Mouse (Mus musculus): ENCODE measurements around the gene Srsf3. TPM values are rescaled to one million over a fixed set of nuclear protein-coding genes. Genes with fewer than 3 reads are reported as not detected.
A peak's percentile ranks its signal among the peaks of the same experiment; 100 is the strongest.

The Srsf3 gene
- polyA plus RNA-seq, 1 experiment = 103 TPM

DNA sequence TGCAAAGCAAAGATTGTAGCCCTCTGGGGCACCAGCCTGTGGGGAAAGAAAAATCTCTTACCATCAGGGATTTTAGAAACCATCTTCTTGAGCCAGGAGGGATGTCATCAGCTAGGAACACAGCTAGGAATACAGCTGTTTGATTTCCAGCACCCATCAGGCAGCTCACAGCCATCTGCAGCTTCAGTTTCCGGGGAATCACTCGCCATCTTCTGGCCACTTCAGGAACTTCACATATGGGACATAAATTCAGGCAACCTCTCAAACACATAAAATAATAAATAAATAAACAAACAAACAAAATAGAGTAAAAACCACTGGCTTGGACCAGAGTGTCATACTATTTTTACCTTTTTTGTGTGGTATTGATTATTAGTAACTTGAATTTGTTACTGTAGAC lies 16.8 kb upstream of the Srsf3 start:
- Histone ChIP-seq H3K4me3 (replicated peaks) (no peak overlapping the region), H3K4me1 (peaks cover 41% of the 10 kb centered on the region), H3K27me3 (replicated peaks) (no peaks in the 10 kb centered on the region), H3K36me3 (replicated peaks; ENCODE audit: low read length) (no peaks in the 10 kb centered on the region), H3K9me3 (no peaks in the 10 kb centered on the region)
- TF ChIP-seq GATA1 (IDR thresholded peaks at IDR 0.05; ENCODE audit: borderline replicate concordance, low read length) (no peak), FLI1 (IDR thresholded peaks at IDR 0.05; ENCODE audit: low read length) (no peak)

DNA sequence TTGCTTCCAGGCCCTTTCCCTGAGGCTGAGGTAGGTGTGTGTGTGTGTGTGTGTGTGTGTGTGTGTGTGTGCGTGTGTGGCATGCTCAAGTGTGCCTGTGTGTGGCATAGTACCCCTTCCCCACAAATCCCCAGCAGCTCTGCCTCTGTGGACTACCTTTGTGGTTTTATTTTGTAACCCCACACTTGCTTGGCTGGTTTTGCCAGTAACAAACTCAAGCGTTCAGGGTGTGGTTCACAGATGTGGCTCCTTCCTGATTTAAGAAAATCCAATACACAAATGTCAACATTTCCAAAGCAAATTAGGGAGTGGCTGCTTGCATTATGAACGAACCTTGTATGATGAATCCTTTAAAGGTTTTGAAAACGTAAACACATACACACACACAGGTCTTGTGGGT lies 15.7 kb upstream of the Srsf3 start:
- Histone ChIP-seq H3K4me3 (replicated peaks) (no peak overlapping the region), H3K27me3 (replicated peaks) (no peaks in the 10 kb centered on the region), H3K36me3 (replicated peaks; ENCODE audit: low read length) (no peaks in the 10 kb centered on the region), H3K4me1 (peaks cover 52% of the 10 kb centered on the region), H3K9me3 (no peaks in the 10 kb centered on the region)
- TF ChIP-seq FLI1 (IDR thresholded peaks at IDR 0.05; ENCODE audit: low read length) (no peak), GATA1 (IDR thresholded peaks at IDR 0.05; ENCODE audit: borderline replicate concordance, low read length) (no peak)

- Histone ChIP-seq H3K9me3 (no peaks in the 10 kb centered on the region), H3K36me3 (replicated peaks; ENCODE audit: low read length) (no peaks in the 10 kb centered on the region), H3K27me3 (replicated peaks) (no peaks in the 10 kb centered on the region), H3K4me1 (peaks cover 64% of the 10 kb centered on the region), H3K4me3 (replicated peaks) (no peak overlapping the region)
- TF ChIP-seq GATA1 (IDR thresholded peaks at IDR 0.05; ENCODE audit: borderline replicate concordance, low read length) (no peak), FLI1 (IDR thresholded peaks at IDR 0.05; ENCODE audit: low read length) (no peak)
Observed at GRCm38 (mm10) chr17:29018292-29018984, 14.0 kb upstream of the Srsf3 start.

GRCm38 (mm10) chr17:29019391-29019790 lies 13.0 kb upstream of the Srsf3 start:
- TF ChIP-seq FLI1 (IDR thresholded peaks at IDR 0.05; ENCODE audit: low read length) (no peak), GATA1 (IDR thresholded peaks at IDR 0.05; ENCODE audit: borderline replicate concordance, low read length) (no peak)
- Histone ChIP-seq H3K27me3 (replicated peaks) (no peaks in the 10 kb centered on the region), H3K4me1 (peaks cover 64% of the 10 kb centered on the region), H3K4me3 (replicated peaks) (no peak overlapping the region), H3K36me3 (replicated peaks; ENCODE audit: low read length) (no peaks in the 10 kb centered on the region), H3K9me3 (no peaks in the 10 kb centered on the region)

DNA sequence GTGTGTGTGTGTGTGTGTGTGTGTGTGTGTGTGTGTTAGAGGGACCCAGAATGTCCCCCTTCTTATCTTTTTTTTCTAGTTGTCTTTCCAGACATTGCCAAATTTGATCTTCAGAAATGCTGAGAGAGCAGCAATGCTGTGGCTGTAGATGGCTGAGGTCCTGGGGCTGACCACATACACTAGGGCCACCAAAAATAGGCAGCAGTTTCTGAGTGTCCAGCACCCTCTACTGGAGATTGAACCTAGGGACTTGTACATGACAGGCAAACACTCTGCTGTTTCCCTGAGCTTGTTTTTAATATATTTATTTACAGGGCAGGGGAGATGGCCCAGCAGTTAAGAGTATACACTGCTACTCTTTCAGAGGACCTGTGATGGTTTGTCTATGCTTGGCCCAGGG lies 12.0 kb upstream of the Srsf3 start:
- H3K9me3 ChIP-seq = no peaks in the 10 kb centered on the region
- H3K4me1 ChIP-seq = peaks cover 68% of the 10 kb centered on the region
- no peak for TF ChIP-seq GATA1 (IDR thresholded peaks at IDR 0.05; ENCODE audit: borderline replicate concordance, low read length)
- TF ChIP-seq FLI1 (IDR thresholded peaks at IDR 0.05; ENCODE audit: low read length) = no peak
- H3K27me3 ChIP-seq (replicated peaks) = no peaks in the 10 kb centered on the region
- no peak overlapping the region for H3K4me3 ChIP-seq (replicated peaks)
- no peaks in the 10 kb centered on the region for H3K36me3 ChIP-seq (replicated peaks; ENCODE audit: low read length)

- TF ChIP-seq FLI1 (IDR thresholded peaks at IDR 0.05; ENCODE audit: low read length) (no peak), GATA1 (IDR thresholded peaks at IDR 0.05; ENCODE audit: borderline replicate concordance, low read length) (no peak)
Observed at GRCm38 (mm10) chr17:29022230-29022819, 10.1 kb upstream of the Srsf3 start.

GRCm38 (mm10) chr17:29023346-29023745 lies 9.1 kb upstream of the Srsf3 start:
- H3K9me3 ChIP-seq = no peaks in the 10 kb centered on the region
- TF ChIP-seq GATA1 (IDR thresholded peaks at IDR 0.05; ENCODE audit: borderline replicate concordance, low read length) (no peak), FLI1 (IDR thresholded peaks at IDR 0.05; ENCODE audit: low read length) (no peak)
- no peak overlapping the region for H3K4me3 ChIP-seq (replicated peaks)
- peaks cover 81% of the 10 kb centered on the region for H3K4me1 ChIP-seq
- H3K27me3 ChIP-seq (replicated peaks) = no peaks in the 10 kb centered on the region
- no peaks in the 10 kb centered on the region for H3K36me3 ChIP-seq (replicated peaks; ENCODE audit: low read length)

More at GRCm38 (mm10) chr17:29022230-29022819, 10.1 kb upstream of the Srsf3 start:
- peak overlapping the region; percentile 77 for H3K4me3 ChIP-seq (replicated peaks)
- H3K4me1 ChIP-seq = peaks cover 79% of the 10 kb centered on the region
- H3K27me3 ChIP-seq (replicated peaks) = no peaks in the 10 kb centered on the region
- H3K9me3 ChIP-seq = no peaks in the 10 kb centered on the region
- no peaks in the 10 kb centered on the region for H3K36me3 ChIP-seq (replicated peaks; ENCODE audit: low read length)

GRCm38 (mm10) chr17:29024047-29024892 lies 8.2 kb upstream of the Srsf3 start:
- no peak for TF ChIP-seq GATA1 (IDR thresholded peaks at IDR 0.05; ENCODE audit: borderline replicate concordance, low read length)
- TF ChIP-seq FLI1 (IDR thresholded peaks at IDR 0.05; ENCODE audit: low read length) = no peak
- H3K4me1 ChIP-seq = peaks cover 76% of the 10 kb centered on the region
- peak overlapping the region; percentile 26 for H3K4me3 ChIP-seq (replicated peaks)
- no peaks in the 10 kb centered on the region for H3K27me3 ChIP-seq (replicated peaks)
- H3K36me3 ChIP-seq (replicated peaks; ENCODE audit: low read length) = no peaks in the 10 kb centered on the region
- H3K9me3 ChIP-seq = no peaks in the 10 kb centered on the region

DNA sequence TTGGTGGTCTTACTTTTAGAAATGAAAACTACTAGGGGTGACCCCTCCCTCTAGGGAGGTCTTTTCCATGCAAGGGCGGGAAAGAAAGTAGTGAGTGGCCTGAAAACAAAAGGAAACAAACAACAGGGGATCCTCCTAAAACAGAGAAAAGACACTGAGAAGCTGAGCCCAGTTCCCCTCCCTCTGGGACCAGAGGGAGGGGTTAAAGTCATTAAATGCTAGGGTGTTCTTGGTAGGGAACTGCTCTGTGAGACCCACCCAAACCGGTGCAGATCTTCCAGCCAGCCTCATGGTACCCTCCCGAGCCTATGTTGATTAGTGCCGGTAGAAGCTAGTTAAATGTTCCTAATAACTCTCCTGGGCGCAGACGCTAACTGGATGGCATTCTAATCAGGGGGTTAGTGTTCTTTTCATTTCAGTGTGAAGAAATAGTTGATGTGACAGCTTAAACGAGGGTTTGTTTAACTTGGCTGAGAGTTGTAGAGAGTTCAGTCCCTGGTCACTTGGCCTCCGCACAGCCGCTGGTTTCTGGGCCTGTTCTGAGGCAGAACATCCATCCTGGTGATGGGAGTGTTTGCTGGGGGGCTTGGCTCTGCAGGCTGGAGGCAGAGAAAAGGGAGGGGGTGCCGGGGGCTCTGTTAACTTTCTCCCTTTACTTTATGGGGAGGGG lies 7.4 kb upstream of the Srsf3 start:
- no peaks in the 10 kb centered on the region for H3K27me3 ChIP-seq (replicated peaks)
- no peak overlapping the region for H3K4me3 ChIP-seq (replicated peaks)
- H3K36me3 ChIP-seq (replicated peaks; ENCODE audit: low read length) = no peaks in the 10 kb centered on the region
- H3K4me1 ChIP-seq = peaks cover 69% of the 10 kb centered on the region
- no peaks in the 10 kb centered on the region for H3K9me3 ChIP-seq
- TF ChIP-seq FLI1 (IDR thresholded peaks at IDR 0.05; ENCODE audit: low read length) = no peak
- no peak for TF ChIP-seq GATA1 (IDR thresholded peaks at IDR 0.05; ENCODE audit: borderline replicate concordance, low read length)

Data from megakaryocyte, embryonic 14.5 days (primary cell).